Mouse (Mus musculus) CD4-positive, CD25-positive, alpha-beta regulatory T cell, adult 2 months (primary cell): ENCODE measurements at regions not wholly inside any gene's neighbourhood (a gene's known extent, or its start where the extent isn't known, plus 50 kb on each side); places are given as distances from the start of the nearest gene placed in this dataset.
"Not testable (repeated sequence)": the region's sequence is repeated elsewhere in the genome, so short reads cannot be mapped to it uniquely, and the experiment has no call there.

Source experiments
- DNase-seq: peaks from one replicate; pipeline ENCODE4 v3.0.0-alpha.2; 2012; ENCODE audit warnings: low read depth, low spot score

DNA sequence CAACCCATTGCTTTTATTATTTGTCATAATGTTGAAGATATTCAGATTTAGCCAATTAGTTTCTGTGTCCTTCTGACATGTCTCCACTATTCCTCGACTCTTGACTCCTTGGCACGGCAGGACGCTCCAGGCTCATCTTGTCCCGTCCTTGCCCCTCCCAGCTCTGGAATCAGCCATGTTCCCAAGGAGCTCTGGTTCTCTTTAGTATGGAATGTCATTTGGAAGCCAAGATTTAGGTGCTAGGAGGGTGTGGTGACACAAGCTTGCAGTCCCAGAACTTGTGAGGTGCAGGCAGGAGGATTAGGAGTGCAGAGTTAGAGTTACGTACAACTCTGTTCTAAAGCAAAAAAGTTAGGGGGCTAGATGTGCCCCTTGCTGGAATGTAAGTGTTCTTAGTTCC lies 166.9 kb upstream of the Klf4 start:
- no peak for DNase-seq

DNA sequence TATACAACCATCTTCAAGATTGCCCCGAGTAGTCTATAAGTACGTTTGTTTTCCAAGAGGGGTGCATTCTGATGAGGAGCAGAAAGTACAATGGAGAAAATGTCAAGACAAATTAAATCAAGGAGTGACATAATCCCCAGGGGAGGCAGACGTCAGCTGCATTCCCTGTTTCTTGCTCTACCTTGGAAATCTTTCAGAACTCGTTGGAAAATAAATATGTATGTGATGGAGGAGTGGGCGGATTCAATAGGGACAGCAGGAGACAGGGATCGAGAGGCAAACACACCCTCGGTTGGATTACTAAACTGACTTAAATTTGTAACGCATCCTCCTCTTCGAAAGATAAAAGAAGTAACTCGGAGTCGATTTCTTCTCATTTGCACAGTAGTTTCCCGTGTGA lies 164.8 kb upstream of the Klf4 start:
- no peak for DNase-seq

DNA sequence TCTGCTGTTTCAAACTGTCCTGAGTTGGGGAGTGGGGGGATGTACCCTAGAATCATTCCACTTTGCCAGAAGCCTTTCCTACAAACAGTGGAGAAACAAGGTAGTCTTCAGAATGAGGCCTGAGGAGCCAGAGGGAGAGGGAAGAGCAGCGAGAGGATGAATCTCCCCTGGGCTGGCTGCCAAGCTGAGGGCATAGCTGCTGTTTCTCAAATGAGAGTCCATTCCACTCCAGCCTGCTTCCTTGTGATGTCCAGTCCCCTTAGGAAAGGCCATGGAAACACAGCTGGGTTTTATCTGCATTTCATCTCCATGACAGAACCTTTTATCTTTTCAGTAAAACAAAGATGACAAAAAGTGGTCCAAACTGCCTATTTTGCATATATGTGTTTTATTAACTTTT lies 164.2 kb upstream of the Klf4 start:
- no peak for DNase-seq

DNA sequence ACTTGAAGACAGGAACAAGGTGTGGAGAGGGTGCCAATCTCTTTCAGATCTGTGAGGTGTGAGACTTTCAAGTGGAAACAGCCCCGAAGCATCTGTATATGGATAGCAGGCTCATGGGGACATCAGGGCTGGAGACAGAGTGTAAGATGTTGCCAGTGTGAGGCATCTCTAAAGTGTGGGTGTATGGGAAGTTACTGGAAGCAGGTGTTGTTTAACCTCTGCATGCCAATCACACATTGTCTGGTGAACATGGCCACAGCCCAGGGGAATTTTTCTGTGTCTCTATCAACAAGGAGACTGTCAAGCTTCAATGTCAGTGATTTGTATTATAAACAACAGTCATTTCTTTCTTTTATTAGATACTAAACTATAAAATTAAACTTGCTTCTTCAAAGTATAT lies 163.0 kb upstream of the Klf4 start:
- no peak for DNase-seq

DNA sequence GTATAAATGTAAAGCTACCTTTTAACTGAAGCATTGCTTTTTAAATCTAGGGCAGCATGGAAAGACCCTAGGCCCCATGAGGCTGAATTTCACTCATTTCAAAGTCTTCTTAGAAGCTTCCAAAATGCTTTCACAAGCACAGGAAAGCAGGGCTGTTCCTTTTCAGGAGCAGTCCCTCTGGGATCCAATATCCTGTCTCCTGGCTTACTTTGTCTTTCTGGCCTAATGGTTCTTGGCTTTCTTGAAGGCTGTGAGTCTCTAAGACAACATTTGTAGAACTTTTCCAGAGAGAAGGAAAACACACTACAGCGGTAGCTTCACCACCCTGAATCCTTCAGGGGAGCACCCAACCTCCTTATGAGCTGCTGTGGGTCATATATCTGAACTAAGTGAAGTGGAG lies 157.2 kb upstream of the Klf4 start:
- DNase-seq = no peak

DNA sequence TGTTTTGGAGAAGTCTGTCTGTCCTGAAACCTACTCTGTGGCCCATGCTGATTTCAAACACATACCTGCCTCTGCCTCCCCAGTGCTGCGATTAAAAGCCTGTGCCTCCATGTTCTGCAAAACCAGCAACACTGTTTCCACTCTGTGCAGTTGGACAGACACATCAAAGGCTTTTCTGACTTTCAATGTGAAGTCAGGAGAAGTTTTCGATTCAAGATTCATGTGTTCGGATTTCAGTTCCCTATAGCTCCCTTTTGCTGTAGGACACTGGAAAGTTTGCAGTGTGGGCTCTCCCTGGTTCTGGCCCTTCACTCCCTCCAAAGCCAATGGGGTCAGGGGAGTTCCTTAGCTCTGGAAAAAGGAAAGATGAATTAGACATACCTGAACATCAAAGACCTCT lies 154.5 kb upstream of the Klf4 start:
- no peak for DNase-seq

DNA sequence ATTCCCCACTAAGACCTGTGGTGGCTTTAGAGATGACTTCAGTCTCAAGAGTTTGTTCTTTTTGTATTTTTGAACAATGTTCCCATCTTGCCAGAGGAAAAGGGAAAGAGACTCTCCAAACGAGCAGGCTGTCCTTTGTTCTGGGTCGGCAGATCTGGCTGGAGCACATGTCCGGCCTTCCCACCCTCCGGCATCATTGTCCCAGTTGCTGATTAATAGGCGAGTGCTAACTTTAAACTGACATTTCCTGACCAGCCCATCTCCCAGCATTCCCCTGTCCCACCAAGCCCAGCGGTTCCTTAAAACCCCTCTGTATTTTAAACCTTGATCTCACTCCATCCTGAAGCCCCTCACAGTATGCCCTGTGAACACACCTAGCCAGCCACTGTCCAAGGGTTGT lies 140.0 kb upstream of the Klf4 start:
- no peak for DNase-seq

DNA sequence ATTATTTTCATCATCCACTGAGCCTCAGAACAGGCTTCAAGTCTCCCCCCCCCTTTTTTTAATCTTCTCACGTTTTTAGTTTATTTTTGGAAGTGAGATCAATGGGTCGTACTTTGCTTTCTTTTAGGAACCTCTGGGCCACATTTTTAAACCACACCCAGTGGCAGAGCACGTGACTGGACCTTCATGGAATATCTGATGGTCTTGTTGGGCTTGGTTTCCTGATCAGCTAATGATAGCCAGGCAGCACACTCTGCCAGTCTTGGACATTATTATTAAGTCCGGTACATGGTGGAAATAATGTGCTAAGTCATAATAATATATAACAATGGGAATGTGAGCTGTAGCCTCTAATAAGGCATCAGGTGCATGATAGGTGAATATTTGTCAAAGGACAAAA lies 138.0 kb upstream of the Klf4 start:
- DNase-seq = no peak

DNA sequence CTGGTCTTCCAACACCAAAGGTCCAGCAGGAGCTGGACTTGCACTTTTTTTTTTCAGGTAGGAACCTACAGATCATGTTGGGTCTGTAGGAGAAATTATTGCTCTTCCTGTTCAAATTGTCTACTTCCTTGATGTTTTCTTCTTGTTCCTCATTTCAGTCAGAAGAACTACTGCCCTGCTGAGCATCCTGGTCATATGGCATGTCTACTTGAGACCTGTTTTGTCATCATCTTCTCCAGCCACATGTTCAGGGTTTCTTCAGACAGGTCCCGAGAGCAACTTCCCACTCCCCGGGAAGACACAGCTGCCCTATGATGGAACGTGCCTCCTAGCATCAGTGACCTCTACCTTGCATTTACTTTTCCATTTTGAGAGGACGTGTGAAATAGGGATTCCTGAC lies 132.6 kb upstream of the Klf4 start:
- DNase-seq = no peak

DNA sequence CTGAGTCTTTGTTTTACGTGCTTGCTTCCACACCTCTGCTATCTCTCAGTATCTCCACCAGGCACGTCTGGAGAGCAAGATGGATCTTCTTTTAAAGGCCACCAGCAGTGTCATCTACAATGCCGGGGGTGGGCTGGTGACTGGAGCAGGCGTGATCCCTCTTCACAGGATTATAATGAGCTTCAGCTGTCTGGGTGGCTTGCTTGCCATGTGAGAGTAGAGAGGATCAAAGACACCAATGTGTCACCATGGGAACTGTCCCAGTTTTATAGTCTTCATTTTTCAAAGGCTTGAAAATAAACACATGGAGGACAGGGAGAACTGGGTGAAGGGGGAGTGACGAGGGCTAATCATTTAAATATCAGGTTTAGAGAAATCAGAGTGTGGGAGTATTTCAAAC lies 131.6 kb upstream of the Klf4 start:
- DNase-seq = no peak

DNA sequence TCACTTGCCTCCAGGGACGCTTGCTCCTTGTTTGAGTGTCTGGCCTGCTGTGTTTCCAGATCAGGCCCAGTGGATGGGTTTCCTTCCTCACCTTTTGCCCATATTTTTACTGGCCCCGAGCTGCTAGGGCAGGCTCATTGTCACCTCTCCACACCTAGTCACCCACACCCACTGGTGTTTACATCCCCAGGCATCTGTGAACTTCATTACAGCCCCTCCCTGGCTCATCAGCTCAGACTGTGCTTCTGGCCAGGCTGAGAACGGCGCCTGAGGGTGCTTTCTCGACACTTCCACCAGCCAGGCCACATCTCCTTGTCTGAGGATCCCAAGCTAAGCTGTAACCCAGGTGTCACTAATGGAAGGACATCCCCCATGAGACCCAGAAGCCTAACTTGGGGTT lies 129.8 kb upstream of the Klf4 start:
- no peak for DNase-seq

DNA sequence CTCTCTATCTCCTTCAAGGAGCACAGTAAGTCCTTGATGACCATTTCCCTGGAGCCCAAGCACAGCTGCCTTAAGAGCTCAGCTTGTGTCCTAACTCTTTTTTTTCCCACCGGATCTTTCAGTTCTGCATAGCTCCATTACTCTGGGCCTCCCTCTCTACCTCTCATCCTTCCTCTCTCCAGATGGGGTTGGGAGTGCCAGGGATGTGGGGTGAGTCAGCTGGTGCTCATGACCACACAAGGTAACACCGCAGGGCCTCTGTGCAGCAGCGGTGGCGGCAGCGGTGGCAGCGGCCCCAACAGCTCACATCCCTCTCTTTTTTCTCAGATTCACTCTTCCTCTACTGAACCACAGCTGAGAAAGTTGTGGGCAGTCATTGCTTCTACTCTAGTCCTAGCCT lies 126.6 kb upstream of the Klf4 start:
- no peak for DNase-seq

DNA sequence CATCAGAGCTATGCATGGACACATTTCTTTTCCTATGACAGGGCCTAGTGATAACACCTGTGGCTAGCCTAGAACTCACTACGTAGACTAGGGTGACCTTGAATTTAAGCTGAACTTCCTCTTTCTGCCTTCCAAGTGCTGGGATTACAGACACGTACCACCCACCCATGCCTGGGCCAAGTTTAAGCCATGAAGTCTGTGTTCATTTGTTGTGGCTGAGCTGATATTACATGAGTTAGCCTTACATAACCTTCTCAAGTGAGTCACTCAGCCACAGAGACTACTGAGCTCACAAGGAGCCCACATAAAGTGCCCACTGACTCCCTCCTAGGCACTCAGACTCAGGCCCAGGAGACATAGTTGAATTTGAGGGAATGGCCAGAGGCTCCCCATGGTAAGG lies 123.1 kb upstream of the Klf4 start:
- DNase-seq = no peak

DNA sequence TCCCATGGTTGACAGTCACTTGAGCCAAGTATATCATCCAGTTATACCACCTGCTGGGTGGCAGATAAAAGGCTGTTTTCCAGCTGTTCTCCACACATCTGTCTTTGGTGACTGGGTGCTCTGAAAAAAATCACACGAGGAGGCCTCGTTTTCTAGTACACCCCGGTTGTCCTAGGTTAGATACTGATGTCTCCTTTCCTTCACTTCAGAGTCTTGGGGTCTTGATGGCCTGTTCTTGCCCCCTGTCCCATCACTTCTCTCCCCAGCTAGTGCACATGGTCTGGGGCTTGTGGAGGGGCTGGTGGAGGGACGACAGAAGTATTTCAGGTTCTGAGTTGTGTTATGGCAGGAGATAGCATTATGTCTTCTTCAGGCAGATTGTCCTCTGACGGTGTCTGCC lies 120.4 kb upstream of the Klf4 start:
- DNase-seq = no peak

DNA sequence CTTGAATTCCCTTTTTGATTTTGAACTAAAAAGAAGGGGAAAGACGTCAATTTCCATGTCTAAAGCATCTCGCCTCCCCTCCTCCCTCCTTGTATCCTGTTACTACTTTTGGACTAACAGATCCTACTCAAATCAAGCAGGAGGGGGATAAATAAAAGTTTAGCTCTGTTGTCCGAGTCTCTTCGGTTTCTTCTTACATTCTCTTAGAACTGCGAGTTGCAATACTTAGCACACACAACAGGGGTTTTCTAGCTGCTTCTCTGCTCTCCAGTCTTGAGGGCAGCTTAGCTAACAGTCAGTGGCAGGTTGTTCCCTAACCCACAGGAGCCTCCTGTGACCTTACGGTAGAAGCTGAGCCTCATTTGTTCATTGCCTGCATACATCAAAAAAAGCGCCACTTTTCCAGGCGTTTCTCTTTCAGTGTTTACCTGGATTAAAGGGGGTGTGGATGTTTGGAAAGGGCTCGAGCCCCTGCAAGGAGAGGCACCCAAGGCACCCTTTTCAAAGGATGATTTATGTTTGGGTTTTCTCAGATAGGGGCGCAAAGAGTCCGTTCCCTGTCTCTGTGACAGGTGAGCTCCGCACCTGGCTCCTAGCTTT lies 119.6 kb upstream of the Klf4 start:
- DNase-seq = no peak

DNA sequence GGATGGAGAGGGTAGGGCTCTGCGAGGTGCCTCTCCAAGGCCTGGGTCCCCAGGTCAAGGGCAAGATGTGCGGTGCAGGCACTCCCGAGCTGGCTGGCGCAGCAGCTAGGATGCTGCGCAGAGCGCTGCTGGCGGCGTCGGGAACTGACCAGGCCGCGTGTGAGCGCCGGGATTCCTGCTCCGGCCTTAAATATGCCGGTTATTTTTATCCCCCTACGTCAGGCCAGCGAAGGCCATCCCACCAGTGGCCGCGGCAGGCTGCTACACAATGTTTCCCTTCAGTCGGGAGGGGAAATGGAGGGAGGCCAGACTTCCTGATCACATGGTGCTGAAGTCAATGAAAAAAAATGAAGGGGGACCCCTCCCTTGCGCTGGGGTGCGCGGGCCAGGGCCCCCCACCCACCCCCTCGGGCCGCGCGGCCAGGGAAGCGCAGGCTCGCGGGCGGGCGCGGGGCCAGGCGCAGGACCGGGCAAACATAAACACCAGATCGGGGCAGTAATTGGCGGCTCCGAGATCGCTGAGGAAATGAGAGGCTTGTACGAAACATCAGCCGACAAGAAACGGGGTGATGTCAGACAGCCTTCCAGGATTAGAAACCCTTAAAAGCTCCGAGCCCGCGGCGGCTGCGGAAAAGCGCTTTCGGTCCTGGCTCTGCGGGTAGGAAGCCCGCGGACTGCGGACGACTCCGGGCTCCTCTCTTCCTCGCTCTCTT lies 118.9 kb upstream of the Klf4 start:
- peak; percentile 7 for DNase-seq

DNA sequence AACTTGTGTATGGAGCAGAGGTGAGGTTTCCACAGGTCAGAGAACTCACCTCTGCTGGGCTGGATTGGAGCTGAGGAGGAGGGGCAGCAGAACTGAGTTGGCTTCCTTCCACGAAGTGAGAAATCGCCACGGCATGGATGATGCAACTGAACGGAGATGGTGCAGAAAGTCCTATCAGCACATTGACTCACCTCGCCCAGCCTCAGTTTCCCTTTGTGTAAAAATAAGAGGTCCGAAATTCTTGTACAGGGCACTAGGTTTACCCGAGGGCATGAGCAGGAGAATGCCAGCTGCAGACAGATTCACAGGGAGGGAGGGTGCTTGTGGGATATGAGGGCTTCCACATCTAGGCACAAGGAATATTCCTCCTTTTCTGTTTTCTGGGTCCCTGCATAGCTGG lies 117.9 kb upstream of the Klf4 start:
- no peak for DNase-seq

DNA sequence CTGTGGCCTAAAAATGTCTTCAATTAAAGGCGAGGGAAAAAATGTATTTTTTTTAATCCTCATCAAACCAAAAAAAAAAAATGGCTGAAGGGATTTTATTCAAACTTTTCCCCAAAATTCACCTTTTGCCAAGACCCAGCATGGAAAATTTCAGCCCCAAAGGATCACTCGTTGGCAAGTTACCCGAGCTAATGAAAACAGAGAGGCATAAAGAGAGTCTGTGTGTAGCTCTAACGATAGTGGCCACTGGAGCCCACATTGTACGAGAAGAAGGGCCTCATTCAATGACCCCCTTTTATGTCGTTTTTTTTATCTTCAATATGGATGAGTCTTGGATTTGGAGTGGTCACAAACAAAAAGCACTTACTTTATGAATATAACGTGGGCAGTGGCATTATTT lies 116.1 kb upstream of the Klf4 start:
- no peak for DNase-seq

DNA sequence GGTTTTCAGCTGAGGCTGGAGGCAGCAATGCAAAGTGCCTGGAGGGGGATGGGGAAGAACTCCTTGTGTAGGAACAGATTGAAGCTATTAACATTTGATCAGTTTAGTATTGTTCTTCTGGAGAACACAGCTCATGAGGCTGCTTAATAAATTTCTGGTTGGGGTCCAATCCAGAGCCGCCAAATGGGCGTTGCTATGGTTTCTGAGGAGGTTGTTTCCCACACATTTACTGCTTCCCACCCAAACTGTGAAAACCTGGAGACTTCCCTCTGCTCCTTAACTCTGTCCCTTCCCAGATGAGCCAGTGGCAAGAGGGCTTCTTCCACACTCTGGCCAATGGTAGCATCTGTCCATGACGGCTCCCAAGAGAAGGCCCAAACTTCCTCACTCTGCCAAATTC lies 113.2 kb upstream of the Klf4 start:
- no peak for DNase-seq

DNA sequence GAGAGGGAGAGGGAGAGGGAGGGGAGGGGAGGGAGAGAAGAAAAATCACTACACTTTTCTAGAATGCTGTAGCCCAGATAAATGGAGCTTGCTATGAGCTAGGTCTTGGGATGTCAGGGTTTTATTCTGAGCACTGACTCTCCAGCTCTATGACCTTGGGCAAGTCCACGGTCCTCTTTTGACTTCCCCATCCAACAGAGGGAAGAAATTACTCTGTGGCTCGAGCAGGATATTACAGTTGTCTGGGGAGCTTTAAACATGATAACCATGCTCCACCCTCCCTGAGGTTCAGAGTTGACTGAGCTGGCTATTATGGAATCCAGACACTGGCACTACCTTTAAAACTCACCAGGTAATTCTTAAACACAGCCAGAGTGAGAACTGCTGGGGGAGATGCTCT lies 112.6 kb upstream of the Klf4 start:
- no peak for DNase-seq

DNA sequence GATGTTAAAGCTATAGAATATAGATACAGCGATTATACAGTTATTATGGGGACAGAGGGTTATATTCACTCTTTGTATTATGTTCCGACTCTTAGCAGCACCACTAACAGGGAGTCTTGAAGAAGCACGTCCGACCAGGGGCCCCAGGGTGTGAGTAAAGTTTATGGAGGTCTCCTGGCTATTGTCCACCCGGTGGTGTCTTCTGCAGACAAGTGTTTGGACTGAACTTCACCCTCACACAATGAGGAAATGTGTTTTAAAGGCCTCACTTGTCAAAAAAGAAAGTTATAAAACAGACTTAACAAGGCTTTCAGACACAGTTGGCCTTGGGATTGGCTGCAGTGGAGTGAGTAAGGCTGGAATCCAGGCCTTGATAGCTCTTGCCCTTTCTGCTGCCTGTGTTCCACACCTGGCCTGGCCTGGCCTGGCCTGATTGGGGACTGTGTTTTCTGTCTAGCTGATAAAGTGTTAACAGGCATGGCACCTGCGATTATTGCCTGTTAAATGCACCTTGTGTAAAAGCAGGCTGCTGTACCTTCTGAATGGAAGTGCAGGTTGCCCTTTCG lies 102.8 kb upstream of the Klf4 start:
- DNase-seq = no peak

DNA sequence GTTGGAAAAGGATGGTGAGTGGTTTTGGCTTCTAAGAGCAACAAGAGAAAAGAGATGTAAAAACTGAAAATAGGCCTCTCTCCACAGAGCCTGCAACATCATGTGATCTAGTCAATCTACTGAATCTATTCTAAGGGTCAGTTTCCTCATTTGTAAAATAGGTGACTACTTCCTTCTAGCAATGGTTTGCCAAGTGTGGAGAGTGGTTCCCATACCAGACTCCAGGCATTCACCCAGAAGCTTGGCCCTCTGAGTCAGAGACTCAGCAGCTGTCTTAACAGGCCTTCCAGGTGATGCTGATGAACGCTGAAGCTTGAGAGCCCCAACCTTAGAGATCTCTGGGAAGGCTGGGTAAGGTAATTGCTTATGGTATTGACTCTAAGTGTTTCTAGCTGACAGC lies 98.9 kb upstream of the Klf4 start:
- DNase-seq = no peak

DNA sequence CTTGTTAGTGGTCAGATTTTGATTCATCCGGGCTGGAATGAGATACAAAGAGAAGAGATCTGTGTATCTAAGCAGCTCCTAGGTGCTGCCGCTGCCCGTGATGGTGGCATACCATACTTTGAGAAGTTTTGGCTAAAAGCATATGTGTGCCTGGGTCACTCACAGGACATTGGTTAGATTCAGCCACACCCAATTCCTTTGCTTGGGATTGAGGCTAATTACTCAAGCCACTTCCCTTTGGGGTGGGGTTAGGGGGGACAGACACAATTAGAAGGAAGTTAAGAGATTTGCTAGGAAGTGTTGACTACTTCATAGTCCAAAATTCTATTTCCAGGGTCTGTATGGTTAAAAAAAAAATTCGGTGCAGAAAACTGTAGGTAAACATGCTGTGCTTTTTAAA lies 97.9 kb upstream of the Klf4 start:
- DNase-seq = not testable (repeated sequence)

DNA sequence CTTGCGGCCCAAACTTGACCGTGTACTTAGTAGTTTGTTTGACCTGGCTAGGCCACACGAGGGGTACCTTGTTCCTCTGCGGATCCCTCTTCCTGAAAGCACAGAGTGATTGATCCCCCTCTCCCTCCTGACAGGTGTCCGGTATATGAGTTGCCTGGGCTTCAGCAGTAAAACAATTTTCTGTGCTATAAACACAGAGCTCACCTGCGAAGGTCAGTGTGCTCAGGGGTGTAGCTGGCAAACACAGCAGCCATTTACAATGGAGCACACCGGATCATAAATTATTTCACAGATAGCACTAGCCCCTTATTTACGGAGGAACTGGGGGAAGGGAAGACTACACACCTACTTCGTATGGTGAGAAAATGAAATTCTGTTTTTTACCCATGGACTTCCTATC lies 92.5 kb upstream of the Klf4 start:
- no peak for DNase-seq
